Mouse (Mus musculus) retina, postnatal 1 day (tissue): Measurements from ENCODE around the gene BC048671.
A peak's percentile ranks its signal among the peaks of the same experiment; 100 is the strongest.

Source experiments
- DNase-seq: peaks from one replicate; pipeline ENCODE4 v3.0.0-alpha.2; 2012

BC048671 gene

GRCm38 (mm10) chr6:90300919-90301318 is at the start of gene BC048671:
TSS of gene BC048671 (plus strand) at chr6:90301219.
- no peak for DNase-seq

GRCm38 (mm10) chr6:90288265-90288664 is 12.8 kb upstream of the BC048671 start:
- peak; percentile 17 for DNase-seq

- DNase-seq: no peak
These were observed 5.4 kb downstream of the BC048671 start for GRCm38 (mm10) chr6:90306315-90306975.

GRCm38 (mm10) chr6:90308839-90309778 is 8.1 kb downstream of the BC048671 start:
- DNase-seq: no peak

GRCm38 (mm10) chr6:90315961-90316360 is 14.9 kb downstream of the BC048671 start:
- DNase-seq: no peak

GRCm38 (mm10) chr6:90317510-90318258 is 16.7 kb downstream of the BC048671 start:
- DNase-seq: no peak

- no peak for DNase-seq
These were observed 18.0 kb downstream of the BC048671 start for GRCm38 (mm10) chr6:90319019-90319418.

- no peak for DNase-seq
These were observed 18.6 kb downstream of the BC048671 start for GRCm38 (mm10) chr6:90319475-90320191.

- DNase-seq: no peak
These were observed 19.4 kb downstream of the BC048671 start for GRCm38 (mm10) chr6:90320429-90320828.

GRCm38 (mm10) chr6:90321811-90322210 is 20.8 kb downstream of the BC048671 start:
- DNase-seq: no peak

GRCm38 (mm10) chr6:90324026-90324425 is 23.0 kb downstream of the BC048671 start:
- DNase-seq: no peak

- DNase-seq: no peak
These were observed 23.4 kb downstream of the BC048671 start for GRCm38 (mm10) chr6:90324463-90324862.

GRCm38 (mm10) chr6:90324991-90325390 is 24.0 kb downstream of the BC048671 start, which contains the start of gene Chst13:
TSS of gene Chst13 (minus strand) at chr6:90325185.
- peak; percentile 45 for DNase-seq

GRCm38 (mm10) chr6:90327670-90328069 is 26.7 kb downstream of the BC048671 start:
- DNase-seq: peak; percentile 48

GRCm38 (mm10) chr6:90329953-90330352 is 28.9 kb downstream of the BC048671 start:
- no peak for DNase-seq

GRCm38 (mm10) chr6:90332561-90333425 is 31.8 kb downstream of the BC048671 start, which contains the start of gene Uroc1:
TSS of gene Uroc1 (plus strand) at chr6:90333284.
- no peak for DNase-seq

GRCm38 (mm10) chr6:90334244-90334643 is 33.2 kb downstream of the BC048671 start:
- DNase-seq: no peak

GRCm38 (mm10) chr6:90342343-90342742 is 41.3 kb downstream of the BC048671 start:
- DNase-seq: peak; percentile 27

GRCm38 (mm10) chr6:90347183-90347582 is 46.2 kb downstream of the BC048671 start:
- DNase-seq: no peak

- no peak for DNase-seq
These were observed 47.5 kb downstream of the BC048671 start for GRCm38 (mm10) chr6:90348500-90348899.

GRCm38 (mm10) chr6:90350011-90350410 is 49.0 kb downstream of the BC048671 start:
- DNase-seq: no peak
